Mouse (Mus musculus): ENCODE measurements around the gene Ski.

The Ski gene

GRCm38 (mm10) chr4:155234371-155235310 lies 12.2 kb upstream of the Ski start:
- no peak for DNase-seq (ENCODE audit: low spot score)

GRCm38 (mm10) chr4:155233878-155234277 lies 11.5 kb upstream of the Ski start:
- no peak for DNase-seq (ENCODE audit: low spot score)

GRCm38 (mm10) chr4:155228461-155228860 lies 6.1 kb upstream of the Ski start:
- DNase-seq (ENCODE audit: low spot score) = no peak

GRCm38 (mm10) chr4:155227986-155228385 lies 5.6 kb upstream of the Ski start:
- DNase-seq (ENCODE audit: low spot score) = no peak

- no peak for DNase-seq (ENCODE audit: low spot score)
Observed at GRCm38 (mm10) chr4:155225918-155226317, 3.5 kb upstream of the Ski start.

GRCm38 (mm10) chr4:155223594-155224528 lies 1.5 kb upstream of the Ski start:
- no peak for DNase-seq (ENCODE audit: low spot score)

- peak; percentile 98 for DNase-seq (ENCODE audit: low spot score)
Observed at GRCm38 (mm10) chr4:155222841-155223593, 625 bp upstream of the Ski start.

DNA sequence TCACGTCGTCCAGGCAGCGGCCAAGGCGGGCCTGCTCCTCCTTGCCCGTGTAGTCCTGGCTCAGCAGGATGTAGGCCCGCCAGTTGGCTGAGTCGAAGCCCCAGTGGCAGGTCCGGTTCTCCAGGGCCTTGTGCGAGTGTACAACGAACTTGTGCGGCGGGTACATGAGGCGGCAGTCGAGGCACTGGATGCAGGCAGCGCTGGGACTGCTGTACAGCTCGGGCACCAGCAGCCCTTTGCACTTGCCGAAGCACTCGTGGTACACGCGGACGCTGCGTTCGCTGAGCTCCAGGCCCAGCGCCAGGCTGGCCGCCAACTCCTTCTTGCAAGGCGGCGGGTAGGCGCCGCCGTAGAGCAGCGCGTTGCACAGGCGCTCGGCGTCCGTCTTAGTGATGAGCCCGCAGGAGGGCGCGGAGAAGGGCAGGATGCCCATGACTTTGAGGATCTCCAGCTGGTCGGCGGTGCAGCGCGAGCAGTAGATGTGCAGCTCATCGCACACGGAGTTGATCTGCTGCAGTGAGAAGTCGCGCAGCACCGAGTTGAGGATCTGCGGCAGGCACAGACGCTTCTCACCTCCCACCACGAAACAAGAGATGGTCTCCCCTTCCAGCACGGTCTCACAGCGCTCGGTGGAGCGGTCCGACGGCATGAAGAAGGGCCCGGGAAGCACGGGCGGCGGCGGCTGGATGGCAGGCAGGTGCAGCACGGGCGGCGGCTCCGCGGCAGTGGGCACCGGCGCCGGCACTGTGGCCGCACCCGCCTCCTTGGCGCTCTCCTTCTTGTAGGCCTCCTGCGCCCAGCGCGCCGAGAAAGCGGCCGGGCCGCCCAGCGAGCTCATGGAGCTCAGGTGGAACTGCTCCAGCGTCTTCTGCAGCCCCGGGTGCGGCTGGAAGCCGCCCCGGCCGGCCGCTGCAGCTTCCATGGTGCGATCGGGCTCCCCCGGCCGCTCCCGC lies 517 bp downstream of the Ski start:
- peak; percentile 51 for DNase-seq (ENCODE audit: low spot score)

- no peak for DNase-seq (ENCODE audit: low spot score)
Observed at GRCm38 (mm10) chr4:155221106-155221505, 1.3 kb downstream of the Ski start.

DNA sequence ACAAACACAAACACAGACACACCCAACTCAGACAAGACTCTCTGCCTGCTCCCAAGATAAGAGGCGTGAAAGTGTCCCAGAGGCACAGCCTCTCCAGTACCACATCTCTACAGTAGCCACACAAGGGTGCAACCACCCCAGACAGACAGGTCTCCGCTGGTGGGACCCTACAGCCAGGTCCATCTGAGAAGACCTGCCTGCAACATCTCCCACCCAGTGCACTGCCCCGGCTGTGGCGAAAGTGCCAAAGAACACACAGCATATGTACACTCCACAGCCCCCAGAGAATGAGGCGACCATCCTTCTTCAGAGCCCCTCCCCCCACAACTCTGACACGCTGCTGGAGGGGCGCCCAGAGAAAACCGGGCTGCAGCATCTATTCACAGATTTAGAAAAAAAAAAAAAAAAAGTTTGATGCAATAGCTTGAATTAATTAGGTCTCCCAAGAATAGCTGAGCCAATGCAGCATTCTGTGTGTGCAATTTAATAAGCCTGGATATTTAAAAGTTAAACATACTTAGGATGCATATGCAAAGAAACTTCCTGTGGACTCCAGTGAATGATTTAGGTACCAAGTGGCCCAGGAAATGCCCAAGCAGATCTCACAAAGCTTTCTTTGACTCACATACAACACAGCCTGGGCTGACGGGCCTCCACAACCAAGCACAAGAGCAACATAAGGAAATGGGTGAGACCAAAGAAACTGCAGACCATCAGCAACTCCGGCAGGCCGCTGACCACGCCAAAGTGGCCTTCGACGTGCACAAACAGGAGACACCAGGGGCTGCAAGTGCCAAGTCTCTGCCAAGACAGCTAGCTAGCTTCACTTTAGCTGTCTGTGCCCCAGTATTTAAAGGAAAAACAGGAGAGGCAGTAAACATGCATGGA lies 1.9 kb downstream of the Ski start:
- no peak for DNase-seq (ENCODE audit: low spot score)

- DNase-seq (ENCODE audit: low spot score) = no peak
Observed at GRCm38 (mm10) chr4:155219271-155220212, 2.9 kb downstream of the Ski start.

GRCm38 (mm10) chr4:155218104-155218732 lies 4.2 kb downstream of the Ski start:
- DNase-seq (ENCODE audit: low spot score) = no peak

GRCm38 (mm10) chr4:155217241-155218103 lies 4.9 kb downstream of the Ski start:
- peak; percentile 64 for DNase-seq (ENCODE audit: low spot score)

- no peak for DNase-seq (ENCODE audit: low spot score)
Observed at GRCm38 (mm10) chr4:155215773-155216630, 6.4 kb downstream of the Ski start.

GRCm38 (mm10) chr4:155215203-155215602 lies 7.2 kb downstream of the Ski start:
- DNase-seq (ENCODE audit: low spot score) = no peak

DNA sequence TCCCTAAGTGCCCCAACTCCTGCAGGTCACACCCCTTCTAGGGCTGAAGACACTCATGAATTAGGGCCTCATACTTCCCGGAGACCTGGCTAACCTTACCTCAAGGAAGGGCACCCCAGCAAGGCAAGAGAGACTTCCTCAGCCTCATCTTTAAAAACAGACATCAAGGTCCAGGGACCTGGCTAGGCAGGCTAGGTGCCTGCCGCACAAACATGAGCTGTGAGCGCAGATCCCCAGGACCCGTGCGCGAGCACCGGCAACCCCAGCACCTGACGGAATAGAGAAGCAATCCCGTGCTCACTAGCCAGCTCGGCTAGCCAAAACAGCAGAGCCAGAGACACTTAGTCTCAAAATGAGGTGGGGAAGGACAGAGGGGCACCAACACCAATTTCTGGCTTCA lies 7.6 kb downstream of the Ski start:
- no peak for DNase-seq (ENCODE audit: low spot score)
